Mouse (Mus musculus): ENCODE measurements at regions not wholly inside any gene's neighbourhood (a gene's known extent, or its start where the extent isn't known, plus 50 kb on each side); places are given as distances from the start of the nearest gene placed in this dataset.

- DNase-seq (ENCODE audit: low spot score in 2 of 2), result no peak
Measured at GRCm38 (mm10) chr5:28919296-28920063, 276.3 kb upstream of the Rnf32 start.

- DNase-seq (ENCODE audit: low spot score in 2 of 2), result peak in 1 of 2 experiments; percentile 1
Measured at GRCm38 (mm10) chr5:28904500-28904899, 291.3 kb upstream of the Rnf32 start.

- no peak for DNase-seq (ENCODE audit: low spot score in 2 of 2)
Measured at GRCm38 (mm10) chr5:28903805-28904320, 291.9 kb upstream of the Rnf32 start.

- no peak for DNase-seq (ENCODE audit: low spot score in 2 of 2)
Measured at GRCm38 (mm10) chr5:28892703-28893249, 303.0 kb upstream of the Rnf32 start.

- no peak for DNase-seq (ENCODE audit: low spot score in 2 of 2)
Measured at GRCm38 (mm10) chr5:28891988-28892387, 303.8 kb upstream of the Rnf32 start.

- no peak for DNase-seq (ENCODE audit: low spot score in 2 of 2)
Measured at GRCm38 (mm10) chr5:28884746-28885365, 310.9 kb upstream of the Rnf32 start.

GRCm38 (mm10) chr5:28876199-28876598 is 319.6 kb upstream of the Rnf32 start:
- DNase-seq (ENCODE audit: low spot score in 2 of 2), result no peak

GRCm38 (mm10) chr5:28873600-28874265 is 322.1 kb upstream of the Rnf32 start:
- DNase-seq (ENCODE audit: low spot score in 2 of 2), result no peak

- peak; percentile 86 to 92 for DNase-seq (ENCODE audit: low spot score in 2 of 2)
Measured at GRCm38 (mm10) chr5:28859604-28860371, 336.0 kb upstream of the Rnf32 start.

- DNase-seq (ENCODE audit: low spot score in 2 of 2), result no peak
Measured at GRCm38 (mm10) chr5:28838141-28838925, 357.5 kb upstream of the Rnf32 start.

GRCm38 (mm10) chr5:28819091-28819490 is 352.0 kb upstream of the Shh start:
- DNase-seq (ENCODE audit: low spot score in 2 of 2), result peak; percentile 71 to 73

- DNase-seq (ENCODE audit: low spot score in 2 of 2), result no peak
Measured at GRCm38 (mm10) chr5:28807950-28808349, 340.9 kb upstream of the Shh start.

GRCm38 (mm10) chr5:28799464-28799863 is 332.4 kb upstream of the Shh start:
- DNase-seq (ENCODE audit: low spot score in 2 of 2), result no peak

GRCm38 (mm10) chr5:28798361-28798760 is 331.3 kb upstream of the Shh start:
- DNase-seq (ENCODE audit: low spot score in 2 of 2), result no peak

GRCm38 (mm10) chr5:28795130-28795758 is 328.2 kb upstream of the Shh start:
- DNase-seq (ENCODE audit: low spot score in 2 of 2), result no peak

GRCm38 (mm10) chr5:28793781-28794180 is 326.7 kb upstream of the Shh start:
- DNase-seq (ENCODE audit: low spot score in 2 of 2), result no peak

GRCm38 (mm10) chr5:28785347-28786060 is 318.4 kb upstream of the Shh start:
- DNase-seq (ENCODE audit: low spot score in 2 of 2), result no peak

GRCm38 (mm10) chr5:28784339-28784966 is 317.4 kb upstream of the Shh start:
- DNase-seq (ENCODE audit: low spot score in 2 of 2), result no peak
